Mouse (Mus musculus): ENCODE measurements at regions not wholly inside any gene's neighbourhood (a gene's known extent, or its start where the extent isn't known, plus 50 kb on each side); places are given as distances from the start of the nearest gene placed in this dataset.

GRCm38 (mm10) chr3:80369214-80369941 lies 433.3 kb downstream of the Gria2 start:
- H3K9ac ChIP-seq (ENCODE audit: low read depth, low read length), result no peak overlapping the region
- no peak for ATAC-seq
- H3K9me3 ChIP-seq (ENCODE audit: control insufficient read depth), result no peaks in the 10 kb centered on the region
- no peak overlapping the region for H3K27ac ChIP-seq (ENCODE audit: low read depth, low read length)
- no peaks in the 10 kb centered on the region for H3K36me3 ChIP-seq (ENCODE audit: control insufficient read depth, insufficient read depth)
- no peak for TF ChIP-seq CTCF (IDR thresholded peaks at IDR 0.05; ENCODE audit: low read depth)
- no peak overlapping the region for H3K4me2 ChIP-seq (replicated peaks; ENCODE audit: low read depth)
- no peaks in the 10 kb centered on the region for H3K27me3 ChIP-seq (replicated peaks; ENCODE audit: control insufficient read depth, insufficient read depth, low read length)
- H3K4me3 ChIP-seq (ENCODE audit: low read depth, low read length), result no peak overlapping the region
- WGBS, result 76% methylated on average over 4 of the region's 4 CpGs
- H3K4me1 ChIP-seq (replicated peaks; ENCODE audit: control insufficient read depth, insufficient read depth, low read length), result no peaks in the 10 kb centered on the region

- no peak for ATAC-seq
- TF ChIP-seq CTCF (IDR thresholded peaks at IDR 0.05; ENCODE audit: low read depth), result 0 out of 2 replicates have a peak, but pooled peaks have one; percentile 19
- H3K9ac ChIP-seq (ENCODE audit: low read depth, low read length), result no peak overlapping the region
- no peaks in the 10 kb centered on the region for H3K27me3 ChIP-seq (replicated peaks; ENCODE audit: control insufficient read depth, insufficient read depth, low read length)
- H3K4me1 ChIP-seq (replicated peaks; ENCODE audit: control insufficient read depth, insufficient read depth, low read length), result no peaks in the 10 kb centered on the region
- WGBS, result 68% methylated on average over 3 of the region's 3 CpGs
- no peak overlapping the region for H3K4me3 ChIP-seq (ENCODE audit: low read depth, low read length)
- H3K9me3 ChIP-seq (ENCODE audit: control insufficient read depth), result no peaks in the 10 kb centered on the region
- H3K27ac ChIP-seq (ENCODE audit: low read depth, low read length), result no peak overlapping the region
- no peaks in the 10 kb centered on the region for H3K36me3 ChIP-seq (ENCODE audit: control insufficient read depth, insufficient read depth)
- H3K4me2 ChIP-seq (replicated peaks; ENCODE audit: low read depth), result no peak overlapping the region
These were observed 430.2 kb downstream of the Gria2 start for GRCm38 (mm10) chr3:80372436-80372835.

GRCm38 (mm10) chr3:80385986-80386385 lies 416.6 kb downstream of the Gria2 start:
- H3K9me3 ChIP-seq (ENCODE audit: control insufficient read depth), result no peaks in the 10 kb centered on the region
- no peaks in the 10 kb centered on the region for H3K27me3 ChIP-seq (replicated peaks; ENCODE audit: control insufficient read depth, insufficient read depth, low read length)
- TF ChIP-seq CTCF (IDR thresholded peaks at IDR 0.05; ENCODE audit: low read depth), result no peak
- no peaks in the 10 kb centered on the region for H3K36me3 ChIP-seq (ENCODE audit: control insufficient read depth, insufficient read depth)
- no peak overlapping the region for H3K4me3 ChIP-seq (ENCODE audit: low read depth, low read length)
- no peak overlapping the region for H3K9ac ChIP-seq (ENCODE audit: low read depth, low read length)
- 85% methylated on average over 2 of the region's 2 CpGs for WGBS
- H3K4me1 ChIP-seq (replicated peaks; ENCODE audit: control insufficient read depth, insufficient read depth, low read length), result no peaks in the 10 kb centered on the region
- no peak for ATAC-seq
- no peak overlapping the region for H3K27ac ChIP-seq (ENCODE audit: low read depth, low read length)
- no peak overlapping the region for H3K4me2 ChIP-seq (replicated peaks; ENCODE audit: low read depth)

- no peaks in the 10 kb centered on the region for H3K9me3 ChIP-seq (ENCODE audit: control insufficient read depth)
- no peak overlapping the region for H3K4me2 ChIP-seq (replicated peaks; ENCODE audit: low read depth)
- H3K4me3 ChIP-seq (ENCODE audit: low read depth, low read length), result no peak overlapping the region
- no peak for TF ChIP-seq CTCF (IDR thresholded peaks at IDR 0.05; ENCODE audit: low read depth)
- no peak overlapping the region for H3K9ac ChIP-seq (ENCODE audit: low read depth, low read length)
- no peak overlapping the region for H3K27ac ChIP-seq (ENCODE audit: low read depth, low read length)
- H3K27me3 ChIP-seq (replicated peaks; ENCODE audit: control insufficient read depth, insufficient read depth, low read length), result no peaks in the 10 kb centered on the region
- no peaks in the 10 kb centered on the region for H3K4me1 ChIP-seq (replicated peaks; ENCODE audit: control insufficient read depth, insufficient read depth, low read length)
- ATAC-seq, result no peak
- no peaks in the 10 kb centered on the region for H3K36me3 ChIP-seq (ENCODE audit: control insufficient read depth, insufficient read depth)
- WGBS, result 76% methylated on average over 4 of the region's 4 CpGs
These were observed 406.4 kb downstream of the Gria2 start for GRCm38 (mm10) chr3:80396240-80396639.

- ATAC-seq, result no peak
- Histone ChIP-seq H3K27me3 (replicated peaks; ENCODE audit: control insufficient read depth, insufficient read depth, low read length) (no peaks in the 10 kb centered on the region), H3K4me2 (replicated peaks; ENCODE audit: low read depth) (no peak overlapping the region), H3K36me3 (ENCODE audit: control insufficient read depth, insufficient read depth) (no peaks in the 10 kb centered on the region), H3K9me3 (ENCODE audit: control insufficient read depth) (no peaks in the 10 kb centered on the region), H3K9ac (ENCODE audit: low read depth, low read length) (no peak overlapping the region), H3K4me3 (ENCODE audit: low read depth, low read length) (no peak overlapping the region), H3K27ac (ENCODE audit: low read depth, low read length) (no peak overlapping the region), H3K4me1 (replicated peaks; ENCODE audit: control insufficient read depth, insufficient read depth, low read length) (no peaks in the 10 kb centered on the region)
- no peak for TF ChIP-seq CTCF (IDR thresholded peaks at IDR 0.05; ENCODE audit: low read depth)
- 81% methylated on average over 3 of the region's 3 CpGs for WGBS
These were observed 382.2 kb downstream of the Gria2 start for GRCm38 (mm10) chr3:80420453-80420852.

- Histone ChIP-seq H3K27me3 (replicated peaks; ENCODE audit: control insufficient read depth, insufficient read depth, low read length) (no peaks in the 10 kb centered on the region), H3K4me2 (replicated peaks; ENCODE audit: low read depth) (no peak overlapping the region), H3K9me3 (ENCODE audit: control insufficient read depth) (no peaks in the 10 kb centered on the region), H3K9ac (ENCODE audit: low read depth, low read length) (no peak overlapping the region), H3K27ac (ENCODE audit: low read depth, low read length) (no peak overlapping the region), H3K4me1 (replicated peaks; ENCODE audit: control insufficient read depth, insufficient read depth, low read length) (no peaks in the 10 kb centered on the region), H3K4me3 (ENCODE audit: low read depth, low read length) (no peak overlapping the region), H3K36me3 (ENCODE audit: control insufficient read depth, insufficient read depth) (no peaks in the 10 kb centered on the region)
- TF ChIP-seq CTCF (IDR thresholded peaks at IDR 0.05; ENCODE audit: low read depth), result no peak
- no peak for ATAC-seq
- 85% methylated on average over 3 of the region's 3 CpGs for WGBS
These were observed 381.2 kb downstream of the Gria2 start for GRCm38 (mm10) chr3:80421461-80421860.
